Mouse (Mus musculus): Measurements from ENCODE around the gene Elp6.

Elp6 gene

DNA sequence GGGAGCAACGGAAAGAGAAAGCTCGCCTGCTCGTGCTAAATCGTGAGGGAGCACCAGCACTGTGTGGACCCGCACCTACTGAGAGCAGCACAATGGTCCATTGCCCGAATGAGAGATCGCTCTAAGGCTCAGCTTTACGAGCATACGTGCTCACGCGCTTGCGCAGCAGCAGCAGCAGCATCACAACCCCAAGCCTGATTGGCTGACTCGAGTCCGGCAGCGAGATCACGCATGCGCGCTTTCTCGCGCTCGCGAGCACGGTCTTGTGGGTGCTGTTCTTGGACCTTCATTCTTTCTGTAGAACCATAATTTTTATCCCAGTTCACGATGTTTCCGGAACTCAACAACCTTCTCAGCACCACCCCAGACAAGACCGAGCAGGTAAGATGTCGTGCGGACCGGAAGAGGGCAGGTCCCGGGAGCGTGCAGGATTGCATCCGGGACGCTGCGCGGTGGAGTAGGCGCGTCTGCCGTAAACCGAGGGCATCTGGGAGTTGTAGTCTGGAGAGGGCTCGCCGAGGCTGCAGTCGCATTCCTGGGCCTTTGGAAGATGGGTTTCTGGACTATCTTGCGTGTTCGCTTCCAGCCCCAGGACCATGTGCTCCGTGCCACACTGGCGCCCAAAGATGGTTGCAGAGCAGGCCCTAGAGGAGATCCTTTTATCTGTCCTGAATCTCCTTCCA lies at the start of gene Elp6:
Gene Elp6 (plus strand): TSS at position 205 of the 683 bp plus-strand sequence.
- peak; percentile 96 for DNase-seq (ENCODE audit: extremely low read depth, insufficient read length, low spot score)

DNA sequence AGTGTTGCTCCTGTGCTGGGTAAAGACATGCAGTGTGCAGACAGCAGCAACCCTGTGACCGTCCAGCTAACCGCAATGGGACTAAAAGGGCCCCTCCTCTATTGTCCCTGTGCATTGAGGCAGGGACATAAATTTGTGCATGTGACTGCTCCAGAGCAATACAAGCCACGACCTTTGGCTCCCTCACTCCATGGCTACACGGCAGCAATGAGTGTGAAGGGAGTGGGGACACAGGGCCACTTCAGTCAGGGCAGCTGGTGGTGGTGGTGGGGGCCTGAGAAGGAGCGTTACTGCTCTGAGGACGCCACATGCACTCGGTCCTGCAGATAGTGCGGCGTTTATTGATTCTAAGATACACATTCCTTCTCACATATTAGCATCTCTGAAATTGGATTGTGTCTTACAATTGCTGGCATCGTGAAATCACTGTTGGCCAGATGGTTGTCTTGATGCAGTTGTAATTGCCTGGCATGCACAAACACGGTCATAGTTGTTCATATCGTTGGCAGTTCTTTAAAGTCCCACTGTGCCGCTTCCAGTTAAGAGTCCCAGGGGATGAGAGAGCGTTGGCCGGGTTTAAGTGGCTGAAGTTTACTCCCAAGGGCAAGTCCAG lies 49.5 kb upstream of the Elp6 start:
- DNase-seq (ENCODE audit: extremely low read depth, insufficient read length, low spot score), result no peak

DNA sequence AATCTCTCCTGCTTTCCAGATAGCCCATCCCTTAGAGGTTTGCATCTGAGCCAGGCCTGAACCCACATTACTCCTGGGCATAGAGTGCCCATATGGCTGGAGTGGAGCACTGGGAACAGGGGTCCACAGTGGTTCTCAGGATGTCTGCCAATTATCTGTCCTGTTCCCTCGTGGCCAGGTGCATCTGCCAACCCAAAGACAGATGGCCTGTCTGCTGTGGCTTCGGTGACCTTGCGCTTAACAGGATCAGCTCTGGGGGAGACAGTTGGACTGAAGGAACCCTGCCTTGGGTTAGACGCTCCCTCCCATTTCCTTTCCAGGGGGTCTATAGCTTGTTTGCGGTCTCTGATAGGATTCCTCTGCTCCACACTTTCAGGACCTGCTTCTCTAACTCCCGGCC lies 46.3 kb upstream of the Elp6 start:
- no peak for DNase-seq (ENCODE audit: extremely low read depth, insufficient read length, low spot score)

DNA sequence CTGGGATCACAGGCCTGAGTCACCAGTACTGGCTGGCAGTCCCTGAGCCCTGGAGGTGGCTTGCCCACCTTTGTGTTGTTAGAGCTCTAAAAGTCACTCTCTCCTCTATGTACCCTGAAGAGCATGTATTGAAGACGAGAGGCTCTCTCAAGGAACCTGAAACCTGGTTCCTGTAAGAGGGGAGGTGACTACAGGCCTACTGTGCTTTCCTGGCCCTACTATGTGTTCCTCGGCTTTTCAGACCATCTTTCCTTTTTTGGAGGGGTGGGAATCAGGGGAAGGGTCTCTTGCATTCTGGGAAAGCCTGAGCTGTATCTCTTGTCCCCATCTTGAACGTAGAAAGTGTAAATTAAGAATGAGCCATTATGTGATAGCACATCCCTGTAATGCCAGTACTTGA lies 45.9 kb upstream of the Elp6 start:
- DNase-seq (ENCODE audit: extremely low read depth, insufficient read length, low spot score), result no peak

DNA sequence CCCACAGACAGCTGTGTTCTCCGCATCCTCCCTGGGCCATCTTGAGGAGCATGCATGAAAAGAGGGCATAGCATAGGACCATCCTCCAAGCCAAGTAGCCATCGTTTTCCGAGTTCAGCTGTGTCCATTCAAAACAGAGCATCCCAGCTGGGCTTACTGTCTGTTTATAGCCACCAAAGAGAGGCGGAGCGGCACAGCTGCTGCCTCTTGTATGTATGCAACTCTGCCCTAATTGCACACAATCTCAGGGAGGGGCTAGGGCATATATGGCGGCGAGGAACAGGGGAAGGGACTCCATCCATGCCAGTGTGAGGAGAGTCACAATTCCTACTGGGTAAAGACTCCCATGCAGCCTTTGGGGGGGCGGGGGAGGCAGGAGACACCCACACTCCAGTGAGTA lies 41.8 kb upstream of the Elp6 start:
- DNase-seq (ENCODE audit: extremely low read depth, insufficient read length, low spot score), result no peak

DNA sequence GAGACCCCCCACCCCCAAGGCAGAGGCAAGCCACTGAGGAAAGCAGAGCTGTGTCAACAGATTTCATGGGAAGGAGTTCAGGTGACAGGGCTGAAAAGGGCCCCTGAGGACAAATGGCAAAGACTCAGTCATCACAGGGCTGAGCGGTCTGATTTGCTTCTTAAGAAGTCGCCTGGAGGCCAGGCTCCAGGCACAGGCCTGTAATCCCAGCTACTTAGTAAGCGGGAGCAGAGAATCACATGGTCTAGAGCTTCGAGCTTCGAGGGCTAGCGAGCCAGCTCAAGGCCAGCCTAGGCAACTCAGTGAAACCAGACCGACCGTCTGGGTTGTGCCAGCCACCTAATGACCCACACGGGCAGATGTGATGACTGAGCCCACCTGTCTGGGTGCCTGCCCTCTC lies 40.0 kb upstream of the Elp6 start:
- no peak for DNase-seq (ENCODE audit: extremely low read depth, insufficient read length, low spot score)

DNA sequence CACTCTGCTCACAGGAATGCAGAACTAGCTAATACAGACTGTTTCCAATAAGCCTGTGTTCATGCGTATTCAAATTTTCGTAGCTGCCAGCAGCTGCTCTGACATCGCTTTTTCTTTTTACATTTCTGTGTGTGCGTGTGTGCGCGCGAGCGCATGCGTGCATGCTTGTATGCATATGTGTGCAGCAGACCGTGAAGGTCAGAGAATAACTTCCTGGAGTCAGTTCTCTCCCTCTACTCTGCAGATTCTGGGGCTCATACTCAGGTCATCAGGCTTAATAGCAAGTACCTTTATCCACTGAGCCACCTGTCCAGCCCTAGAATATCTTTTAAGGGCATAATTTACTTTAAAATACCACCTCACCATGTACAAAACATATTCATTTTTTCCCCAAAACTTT lies 36.6 kb upstream of the Elp6 start:
- DNase-seq (ENCODE audit: extremely low read depth, insufficient read length, low spot score), result no peak

DNA sequence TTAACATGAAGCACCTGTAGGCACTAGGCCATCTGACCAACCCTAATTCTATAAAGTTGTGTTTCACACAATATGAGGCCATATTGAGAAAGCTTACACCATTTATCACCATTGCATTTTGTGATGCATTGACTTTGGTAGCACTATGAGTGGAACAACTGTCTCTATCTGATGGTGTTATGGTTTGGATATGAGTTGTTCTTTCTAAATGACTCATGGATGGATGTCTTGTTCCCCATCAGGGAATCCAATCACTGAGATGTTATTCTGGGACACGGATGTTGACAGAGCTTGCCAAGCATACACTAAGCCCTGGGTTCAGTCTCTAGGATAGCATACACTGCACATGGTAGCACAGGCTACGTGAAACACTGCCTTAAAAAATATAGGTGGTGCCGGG lies 32.6 kb upstream of the Elp6 start:
- DNase-seq (ENCODE audit: extremely low read depth, insufficient read length, low spot score), result no peak

DNA sequence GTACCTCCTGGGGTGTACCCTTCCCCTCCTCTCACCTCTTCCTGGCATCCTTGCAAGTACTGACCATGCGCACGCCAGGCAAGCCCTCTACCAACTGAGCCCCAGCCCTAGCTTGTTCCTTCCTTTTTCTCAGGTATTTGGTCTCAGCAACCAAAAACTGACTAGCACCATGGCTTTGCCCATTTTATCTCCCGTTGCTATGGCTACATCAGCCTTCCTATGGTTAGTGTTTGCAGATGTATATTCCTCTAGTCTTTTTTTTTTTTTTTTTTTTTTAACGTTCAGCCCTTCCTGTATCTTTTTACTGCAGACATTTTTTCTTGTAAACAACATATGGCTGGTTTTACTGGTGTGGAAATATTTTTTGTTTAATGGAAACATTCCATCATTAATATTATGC lies 31.5 kb upstream of the Elp6 start:
- no peak for DNase-seq (ENCODE audit: extremely low read depth, insufficient read length, low spot score)

DNA sequence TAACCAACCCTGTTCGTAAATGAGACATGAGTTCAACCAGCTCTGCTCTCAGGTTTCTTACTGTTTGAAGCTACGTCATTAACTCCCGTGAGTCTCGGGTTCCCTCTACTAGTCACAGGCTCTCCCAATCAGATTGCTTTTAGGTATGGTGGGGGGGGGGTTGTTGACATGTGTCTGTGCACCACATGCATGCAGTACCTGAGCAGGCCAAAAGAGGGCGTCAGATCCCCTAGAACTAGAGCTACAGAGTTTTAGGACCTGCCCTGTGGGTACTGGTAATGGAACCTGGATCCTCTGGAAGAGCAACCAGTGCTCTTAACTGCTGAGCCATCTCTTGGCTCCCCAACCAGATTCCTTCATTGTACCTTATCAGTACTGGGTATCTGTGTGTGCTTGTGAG lies 29.1 kb upstream of the Elp6 start:
- no peak for DNase-seq (ENCODE audit: extremely low read depth, insufficient read length, low spot score)

DNA sequence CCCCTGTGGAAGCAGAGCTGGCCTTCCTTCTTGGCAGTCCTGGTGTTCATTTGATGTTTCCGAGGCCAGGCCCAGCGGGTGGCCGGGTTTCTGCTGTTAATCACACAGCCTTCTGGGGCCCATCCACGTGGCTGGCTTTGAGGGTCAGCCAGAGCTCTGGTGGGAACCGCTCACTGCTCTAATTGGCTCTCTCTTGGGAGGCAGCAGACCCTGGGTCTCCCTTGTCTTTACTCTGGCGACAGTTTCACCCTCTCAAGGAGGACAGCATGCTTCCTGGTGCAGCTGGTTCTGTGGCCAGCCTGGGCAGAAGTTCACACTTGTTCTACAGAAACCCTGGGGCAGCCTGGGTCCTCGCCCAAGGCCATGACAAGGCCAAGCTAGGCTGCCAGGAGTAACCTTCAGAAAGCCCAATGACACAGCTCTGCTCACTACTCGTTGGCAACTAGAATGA lies 27.5 kb upstream of the Elp6 start:
- DNase-seq (ENCODE audit: extremely low read depth, insufficient read length, low spot score), result peak; percentile 10

DNA sequence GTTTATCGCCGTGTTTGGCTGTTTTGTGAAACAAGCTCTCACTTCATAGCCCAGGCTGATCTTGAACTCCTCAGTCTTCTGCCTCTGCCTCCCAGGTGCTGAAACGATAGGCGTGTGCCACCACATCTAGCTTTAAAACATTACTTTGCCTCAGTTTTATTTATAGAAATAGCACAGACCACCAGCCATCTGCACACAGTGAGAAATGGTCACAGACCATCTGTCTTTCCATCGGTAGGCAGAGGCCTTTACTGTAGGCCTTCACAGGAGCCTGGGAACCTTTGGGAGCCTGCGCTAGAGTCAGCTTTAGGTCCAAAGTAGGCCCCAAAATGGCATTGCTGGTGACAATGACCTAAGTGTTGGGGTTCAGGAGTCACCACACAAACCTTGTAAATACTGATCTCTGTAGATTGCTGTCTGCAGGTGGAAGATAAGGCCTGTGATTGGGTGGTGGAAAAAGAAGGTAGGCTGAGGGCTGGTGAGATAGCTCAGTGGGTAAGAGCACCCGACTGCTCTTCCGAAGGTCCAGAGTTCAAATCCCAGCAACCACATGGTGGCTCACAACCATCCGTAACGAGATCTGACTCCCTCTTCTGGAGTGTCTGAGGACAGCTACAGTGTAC lies 20.8 kb upstream of the Elp6 start:
- no peak for DNase-seq (ENCODE audit: extremely low read depth, insufficient read length, low spot score)

DNA sequence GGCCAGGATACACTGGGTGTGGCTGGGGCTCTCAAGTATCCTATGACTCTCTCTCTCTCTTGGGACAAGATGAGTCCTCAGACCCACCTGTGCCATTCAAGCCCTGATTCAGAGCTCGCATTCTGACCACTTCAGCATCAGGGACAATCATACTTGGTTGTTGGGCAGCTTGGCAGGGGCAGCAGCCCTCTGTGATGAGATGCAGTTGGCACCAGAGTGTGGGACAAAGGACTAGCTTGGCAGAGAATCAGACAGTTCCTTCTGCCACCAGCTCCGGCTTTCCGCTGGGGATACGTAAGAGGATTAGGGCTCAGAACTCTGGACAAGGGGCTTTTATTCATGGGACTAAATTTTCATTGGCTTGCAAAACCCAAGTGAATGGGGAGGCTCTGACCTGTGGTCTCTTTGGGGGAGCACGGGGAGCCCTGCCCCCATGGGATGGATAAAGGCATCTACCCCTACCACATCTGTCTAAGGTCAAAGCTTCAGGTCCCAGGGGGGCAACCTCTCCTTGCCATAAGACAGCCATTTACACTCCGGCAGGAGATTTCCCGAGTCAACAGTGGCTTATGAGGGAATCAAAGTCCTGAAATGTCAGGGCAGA lies 17.6 kb upstream of the Elp6 start:
- DNase-seq (ENCODE audit: extremely low read depth, insufficient read length, low spot score), result no peak

DNA sequence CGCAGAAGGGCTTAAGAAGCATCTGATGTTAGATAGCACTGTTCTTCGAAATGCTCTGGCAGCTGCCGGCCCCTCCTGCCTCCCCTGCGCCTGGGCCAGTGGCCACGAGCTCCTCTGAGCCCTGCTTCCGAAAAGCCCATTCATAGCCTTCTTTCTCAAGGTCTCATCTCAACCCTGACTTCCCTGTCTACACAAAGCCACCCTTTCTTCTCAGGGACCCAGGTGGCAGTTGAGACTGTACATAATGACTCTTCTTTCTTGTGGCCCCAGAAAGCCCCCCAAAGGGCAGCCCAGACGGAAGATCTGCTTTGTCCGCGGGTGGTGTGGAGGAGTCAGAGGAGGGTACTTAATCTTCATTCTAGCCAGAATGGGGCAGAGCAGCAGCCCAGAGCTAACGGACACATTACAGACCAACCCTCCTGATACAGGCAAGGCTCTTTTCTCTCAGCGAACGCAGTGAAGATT lies 11.7 kb upstream of the Elp6 start:
- DNase-seq (ENCODE audit: extremely low read depth, insufficient read length, low spot score), result no peak

DNA sequence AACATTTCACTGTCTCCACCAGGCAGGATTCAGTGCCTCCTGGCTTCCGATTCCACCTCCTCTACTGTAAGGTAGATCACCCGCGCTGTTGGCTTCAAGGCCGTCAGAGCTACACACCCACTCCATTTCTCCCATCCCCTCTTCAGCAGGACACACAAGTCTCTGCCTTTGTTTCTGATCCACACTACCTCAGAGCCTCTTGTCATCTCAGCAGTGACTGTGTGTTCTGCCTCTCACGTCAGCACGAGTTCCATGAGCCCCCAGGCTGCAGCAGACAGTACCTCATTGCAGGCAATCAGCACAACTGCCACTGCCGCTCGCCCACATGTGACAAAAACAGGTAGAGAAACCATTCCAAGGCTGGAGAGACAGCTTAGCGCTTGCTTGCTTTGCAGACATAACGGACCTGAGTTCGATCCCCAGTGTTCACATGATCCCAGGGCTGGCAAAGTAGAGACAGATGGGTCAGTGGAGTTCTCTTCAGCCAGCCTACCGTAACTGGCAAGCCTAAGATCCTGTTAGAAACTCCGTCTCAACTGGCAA lies 11.0 kb upstream of the Elp6 start:
- DNase-seq (ENCODE audit: extremely low read depth, insufficient read length, low spot score), result no peak

DNA sequence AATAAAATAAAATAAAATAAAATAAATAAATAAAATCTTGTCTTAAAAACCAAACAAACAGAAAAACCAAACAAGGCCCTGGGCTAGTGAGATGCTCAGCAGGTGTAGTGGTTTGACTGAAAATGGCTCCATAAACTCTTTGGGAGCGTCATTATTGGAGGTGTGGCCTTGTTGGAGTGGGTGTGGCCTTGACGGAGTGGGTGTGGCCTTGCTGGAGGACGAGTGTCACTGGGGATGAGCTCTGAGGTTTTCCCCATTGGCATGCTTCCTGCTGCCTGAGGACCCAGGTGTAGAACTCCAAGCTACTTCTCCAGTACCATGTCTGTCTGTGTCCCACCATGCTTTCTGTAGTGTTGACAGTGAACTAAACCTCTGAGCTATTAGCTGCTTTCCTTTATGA lies 10.2 kb upstream of the Elp6 start:
- DNase-seq (ENCODE audit: extremely low read depth, insufficient read length, low spot score), result no peak

DNA sequence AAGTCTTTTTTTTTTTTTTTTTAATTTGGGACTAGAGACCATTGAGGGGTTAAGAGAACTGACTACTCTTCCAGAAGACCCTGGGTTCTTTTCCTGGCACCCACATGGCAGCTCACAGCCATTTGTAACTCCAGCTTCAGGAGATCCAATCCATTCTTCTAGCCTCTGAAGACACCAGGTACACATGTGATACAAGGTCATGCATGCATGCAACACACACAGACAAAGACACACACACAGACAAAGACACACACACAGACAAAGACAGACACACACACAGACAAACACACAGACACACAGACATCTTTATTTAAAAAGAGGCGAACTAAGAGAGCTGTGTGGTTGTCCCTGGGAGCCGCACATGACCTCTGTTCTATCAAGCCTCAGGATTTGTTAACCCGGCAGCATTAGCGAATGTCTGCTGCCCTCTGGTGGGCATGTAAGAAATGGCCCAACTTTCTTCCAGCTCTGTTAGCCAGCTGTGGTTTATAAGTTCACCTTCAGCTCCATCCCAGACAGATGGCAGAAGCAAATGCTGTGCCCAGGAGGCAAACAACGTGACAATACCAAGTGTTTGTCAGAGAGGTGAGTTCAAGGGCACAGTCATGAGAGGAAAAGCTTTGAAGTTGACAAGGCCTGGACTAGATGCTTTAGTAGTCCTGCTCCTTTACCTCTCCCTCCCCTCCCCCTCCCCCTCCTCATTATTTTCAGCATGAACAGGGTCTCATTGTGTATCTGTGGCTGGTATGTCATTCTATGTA lies 7.9 kb upstream of the Elp6 start:
- DNase-seq (ENCODE audit: extremely low read depth, insufficient read length, low spot score), result peak; percentile 39

DNA sequence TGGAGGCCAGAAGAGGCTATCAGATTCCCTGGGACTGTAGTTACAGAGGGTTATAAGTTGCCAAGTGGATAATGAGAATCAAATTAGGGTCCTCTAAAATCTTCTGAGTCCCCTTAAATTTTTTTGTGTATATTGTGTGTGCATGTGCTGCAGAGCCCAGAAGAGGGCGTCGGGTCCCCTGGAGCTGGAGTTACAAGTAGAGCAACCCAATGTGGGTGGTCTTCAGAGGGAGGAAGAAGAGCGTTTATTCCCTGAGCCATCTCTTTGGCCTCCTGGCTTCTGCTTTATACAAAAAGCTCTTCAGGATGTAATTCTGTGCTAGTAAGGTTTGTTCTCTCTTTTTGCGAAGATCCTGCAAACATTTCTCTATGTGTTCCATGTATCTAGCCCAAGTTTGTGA lies 457 bp upstream of the Elp6 start:
- DNase-seq (ENCODE audit: extremely low read depth, insufficient read length, low spot score), result peak; percentile 27

DNA sequence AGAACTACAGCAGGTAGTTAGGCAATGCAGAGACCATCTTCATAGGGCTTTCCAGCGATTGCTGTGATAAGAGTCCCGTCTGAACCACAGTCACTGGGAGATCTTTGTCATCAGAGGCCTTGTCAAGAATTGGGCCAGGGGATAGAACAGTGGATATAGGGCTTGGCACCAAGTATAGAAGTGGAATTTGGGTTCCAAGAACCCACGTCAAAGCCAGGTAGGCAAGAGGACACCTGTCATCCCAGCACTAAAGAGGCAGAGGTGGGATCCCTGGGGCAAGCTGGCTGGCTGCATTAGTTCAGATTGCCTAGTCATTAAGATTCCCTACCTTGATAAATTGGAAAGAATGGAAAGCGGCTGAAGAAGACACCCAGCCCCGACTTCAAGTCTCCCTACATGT lies 1.4 kb downstream of the Elp6 start:
- DNase-seq (ENCODE audit: extremely low read depth, insufficient read length, low spot score), result no peak

DNA sequence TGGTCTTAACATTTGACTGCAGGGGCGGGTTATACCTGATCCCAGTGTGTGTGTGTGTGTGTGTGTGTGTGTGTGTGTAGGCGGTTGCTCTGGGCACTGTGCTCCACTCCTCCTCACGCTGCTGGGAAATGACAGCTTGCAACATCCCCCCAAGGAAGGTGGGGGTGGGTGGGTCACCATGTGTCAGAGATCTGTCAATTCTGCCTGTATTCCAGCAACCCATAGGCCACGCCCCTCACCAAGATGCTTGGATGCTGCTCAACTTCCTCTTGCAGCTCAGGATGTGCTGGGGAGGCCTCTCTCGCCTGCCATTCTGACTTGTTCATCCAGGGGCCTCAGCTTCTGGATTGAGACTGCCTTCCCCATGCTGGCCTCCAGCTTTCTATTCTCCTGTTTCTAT lies 9.7 kb downstream of the Elp6 start:
- DNase-seq (ENCODE audit: extremely low read depth, insufficient read length, low spot score), result no peak

DNA sequence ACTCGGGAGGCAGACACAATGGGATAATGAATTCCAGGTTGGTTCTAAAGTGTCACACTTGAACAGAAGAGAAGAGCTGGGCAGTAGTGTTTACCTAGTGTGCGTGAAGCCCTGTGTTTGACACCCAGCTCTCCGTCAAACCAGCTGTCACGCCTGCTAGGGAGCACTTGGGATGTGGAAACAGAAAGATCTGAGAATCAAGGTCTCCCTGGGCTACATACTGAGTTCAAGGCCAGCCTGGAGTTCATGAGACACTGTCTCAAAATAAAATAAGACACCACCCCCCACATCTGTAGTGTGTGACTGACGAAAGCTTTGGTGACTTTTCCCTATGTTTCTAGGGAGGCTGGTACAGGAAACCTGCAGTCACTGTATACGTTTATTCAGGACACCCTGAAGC lies 10.4 kb downstream of the Elp6 start:
- no peak for DNase-seq (ENCODE audit: extremely low read depth, insufficient read length, low spot score)
